Mouse (Mus musculus): ENCODE data around the gene Ccdc80. TPM values are rescaled to one million over a fixed set of nuclear protein-coding genes. Genes with fewer than 3 reads are reported as not detected.

The Ccdc80 gene
- polyA plus RNA-seq, 1 experiment: 10.3 TPM

GRCm38 (mm10) chr16:45108203-45108878, 15.1 kb downstream of the Ccdc80 start:
- no peak for DNase-seq (ENCODE audit: extremely low spot score in 1 of 2, low spot score in 1 of 2)

GRCm38 (mm10) chr16:45110498-45110897, 17.3 kb downstream of the Ccdc80 start:
- DNase-seq (ENCODE audit: extremely low spot score in 1 of 2, low spot score in 1 of 2): peak in 1 of 2 experiments; percentile 55

- no peak for DNase-seq (ENCODE audit: extremely low spot score in 1 of 2, low spot score in 1 of 2)
Observed at GRCm38 (mm10) chr16:45117200-45117599, 24.0 kb downstream of the Ccdc80 start.

DNA sequence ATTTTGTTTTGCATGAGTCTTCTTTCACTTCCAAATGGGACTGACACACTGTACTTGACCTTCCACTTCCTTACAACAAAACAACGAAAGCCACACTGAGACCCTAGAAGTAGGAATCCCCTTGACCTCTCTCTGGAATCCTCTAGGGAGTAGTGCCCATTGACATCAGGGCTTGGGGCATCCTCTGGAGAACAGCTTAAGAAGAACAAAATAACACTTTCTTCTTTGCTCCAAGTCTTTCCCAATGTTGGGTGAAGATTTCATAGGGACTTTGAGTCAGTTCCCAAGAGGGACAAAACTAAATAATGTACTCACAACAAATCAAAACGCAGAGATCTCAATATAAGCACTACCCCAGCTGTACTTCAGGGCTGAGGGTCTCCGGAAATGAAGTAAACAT, 25.6 kb downstream of the Ccdc80 start:
- DNase-seq (ENCODE audit: extremely low spot score in 1 of 2, low spot score in 1 of 2): no peak

DNA sequence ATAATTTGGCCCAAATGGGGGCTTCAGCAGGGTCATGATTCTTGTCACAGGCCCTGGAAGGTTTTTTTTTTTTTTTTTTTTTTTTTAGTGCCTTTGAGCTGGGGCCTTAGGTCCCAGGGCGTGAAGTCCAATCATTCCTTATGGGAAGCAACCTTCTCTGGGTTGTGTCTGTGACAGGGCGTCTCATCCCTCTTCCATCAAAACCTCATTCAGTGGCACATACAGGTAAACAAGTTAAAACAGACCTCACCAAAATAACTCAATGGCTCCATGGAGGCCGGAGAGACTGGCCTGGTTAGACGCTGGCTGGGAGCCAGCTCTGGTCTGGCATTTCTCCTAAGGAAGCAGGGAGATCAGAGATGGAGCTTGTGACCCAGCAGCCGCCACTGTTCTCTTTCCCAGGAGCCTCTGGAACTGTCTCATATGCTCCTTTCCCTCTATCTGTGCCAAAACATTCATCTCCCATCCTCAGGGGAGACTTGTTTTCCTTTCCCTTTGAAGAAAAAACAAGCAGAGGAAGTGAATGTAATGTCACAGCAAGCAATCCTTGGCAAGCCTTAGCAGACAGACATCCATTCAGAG, 27.7 kb downstream of the Ccdc80 start:
- DNase-seq (ENCODE audit: extremely low spot score in 1 of 2, low spot score in 1 of 2): peak in 1 of 2 experiments; percentile 51

DNA sequence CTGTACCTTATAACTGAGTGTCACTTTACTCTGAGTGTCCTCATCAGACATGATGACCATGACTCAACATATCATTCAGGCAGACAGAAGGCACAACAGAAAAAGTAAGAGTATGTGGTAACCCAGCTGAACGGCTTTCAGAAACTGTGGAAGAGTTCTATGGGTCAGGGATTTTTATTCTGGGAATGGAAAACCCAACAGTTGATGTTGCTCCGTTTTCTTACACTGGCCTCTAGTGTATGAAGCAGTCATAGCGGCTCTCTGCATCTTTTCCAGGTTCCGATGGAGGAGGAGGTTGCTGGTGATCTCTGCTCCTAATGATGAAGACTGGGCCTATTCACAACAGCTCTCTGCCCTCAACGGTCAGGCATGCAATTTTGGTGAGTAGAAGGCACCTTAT, 29.4 kb downstream of the Ccdc80 start:
- DNase-seq (ENCODE audit: extremely low spot score in 1 of 2, low spot score in 1 of 2): peak in 1 of 2 experiments; percentile 64

GRCm38 (mm10) chr16:45124230-45125203, 31.3 kb downstream of the Ccdc80 start:
- DNase-seq (ENCODE audit: extremely low spot score in 1 of 2, low spot score in 1 of 2): no peak

DNA sequence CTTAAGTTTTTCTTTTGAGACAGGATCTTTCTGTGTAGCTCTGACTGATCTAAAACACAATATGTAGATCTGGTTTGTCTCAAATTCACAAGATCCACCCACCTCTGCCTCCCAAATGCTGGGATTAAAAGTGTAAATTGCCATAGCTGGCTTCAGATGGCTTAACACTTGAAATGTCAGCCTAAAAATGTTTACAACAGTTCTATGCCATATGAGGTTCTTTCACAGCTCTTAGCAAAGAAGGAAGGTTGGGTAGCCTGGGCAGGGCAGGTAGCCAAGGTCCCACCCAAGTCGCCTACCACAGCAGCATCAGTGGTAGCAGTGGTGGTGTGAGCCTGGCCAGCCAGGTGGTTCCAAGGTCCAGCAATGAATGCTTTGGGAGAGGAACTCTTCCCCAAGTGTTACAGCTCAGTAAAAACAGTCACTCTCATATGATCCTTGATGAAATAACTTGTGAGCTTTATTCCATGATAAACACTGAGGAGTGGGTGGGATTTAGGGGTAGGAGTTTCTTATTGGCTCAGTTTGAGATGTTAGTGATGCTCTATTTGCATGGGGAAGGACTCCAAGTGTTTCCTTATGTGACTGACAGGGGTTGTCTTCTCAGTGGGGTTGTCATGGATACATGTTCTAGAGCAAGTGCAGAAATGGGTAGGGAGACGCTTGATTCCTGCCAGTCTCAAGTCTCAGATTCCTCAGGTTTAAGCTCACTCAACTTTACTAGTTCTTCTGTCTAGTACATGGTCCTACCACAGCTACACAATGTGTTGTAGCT, 34.9 kb downstream of the Ccdc80 start:
- DNase-seq (ENCODE audit: extremely low spot score in 1 of 2, low spot score in 1 of 2): peak; percentile 74 to 77

GRCm38 (mm10) chr16:45141711-45142110, 48.5 kb downstream of the Ccdc80 start:
- no peak for DNase-seq (ENCODE audit: extremely low spot score in 1 of 2, low spot score in 1 of 2)

GRCm38 (mm10) chr16:45142565-45142964, 49.4 kb downstream of the Ccdc80 start:
- no peak for DNase-seq (ENCODE audit: extremely low spot score in 1 of 2, low spot score in 1 of 2)

DNA sequence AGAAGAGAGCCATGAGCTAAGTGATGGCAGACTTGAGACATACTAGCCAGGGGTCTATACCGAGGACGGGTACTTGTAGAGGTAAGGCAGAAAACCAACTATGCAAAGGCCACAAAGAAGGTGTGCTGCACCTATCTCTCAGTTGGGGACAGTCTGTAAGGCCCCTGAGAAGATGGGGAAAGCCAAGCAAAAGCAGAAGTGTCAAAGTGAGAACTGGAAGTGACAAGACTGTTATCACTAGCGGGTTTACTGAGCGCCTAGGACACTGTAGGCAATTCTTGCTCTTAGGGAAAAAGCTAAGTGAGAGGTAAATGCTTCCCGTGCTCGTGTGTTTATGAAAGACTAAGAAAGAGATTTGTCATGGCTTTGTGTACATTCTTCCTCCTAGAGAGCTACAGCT, 51.9 kb downstream of the Ccdc80 start:
- no peak for DNase-seq (ENCODE audit: extremely low spot score in 1 of 2, low spot score in 1 of 2)

DNA sequence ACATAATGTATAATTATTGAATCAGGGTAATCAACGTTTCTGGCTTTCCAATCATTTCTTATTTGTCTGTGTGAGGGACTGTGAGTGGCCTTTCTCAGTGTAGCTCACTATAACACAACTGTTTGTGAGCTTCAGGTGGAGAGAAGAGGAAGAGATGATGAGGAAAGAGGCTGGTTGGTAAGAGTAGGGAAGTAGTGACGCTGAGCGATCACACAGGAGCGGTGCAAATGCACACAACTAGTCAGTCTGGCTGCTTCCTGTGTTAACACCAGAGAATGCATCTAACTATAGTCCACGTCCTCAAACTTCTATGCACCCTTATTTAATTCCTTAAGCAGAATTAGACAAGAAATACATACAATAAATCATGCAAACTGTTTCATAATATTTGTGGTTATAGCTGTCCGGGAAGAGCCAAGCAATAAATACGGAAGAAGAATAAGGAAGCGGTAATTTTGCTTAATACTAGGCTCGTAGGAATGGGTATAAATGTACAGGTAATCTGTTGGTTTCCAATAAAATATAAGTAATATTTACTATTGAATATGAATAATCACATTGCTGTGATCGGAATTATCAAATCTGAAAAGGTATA, 55.4 kb downstream of the Ccdc80 start:
- no peak for DNase-seq (ENCODE audit: extremely low spot score in 1 of 2, low spot score in 1 of 2)

- no peak for DNase-seq (ENCODE audit: extremely low spot score in 1 of 2, low spot score in 1 of 2)
Observed at GRCm38 (mm10) chr16:45154741-45155250, 61.6 kb downstream of the Ccdc80 start.

DNA sequence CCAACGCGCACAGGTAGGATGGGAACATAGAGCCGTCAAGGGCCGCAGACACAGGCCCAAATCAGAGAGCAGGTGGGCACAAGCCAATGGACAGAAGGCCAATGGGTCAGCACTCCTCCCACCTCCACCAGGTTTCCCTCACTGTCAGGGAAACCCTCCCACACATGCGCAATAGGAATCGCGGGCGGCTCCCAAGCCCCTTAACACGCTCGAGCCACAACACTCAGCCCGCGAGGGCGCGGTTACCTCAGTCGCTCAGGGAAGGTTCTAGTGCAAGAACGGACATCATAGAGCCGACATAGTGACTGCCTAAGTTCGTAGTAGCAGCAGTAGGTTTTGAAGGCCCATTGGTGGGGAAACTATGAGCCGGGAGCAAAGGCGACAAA, 64.9 kb downstream of the Ccdc80 start:
- DNase-seq (ENCODE audit: extremely low spot score in 1 of 2, low spot score in 1 of 2): peak; percentile 44 to 71

DNA sequence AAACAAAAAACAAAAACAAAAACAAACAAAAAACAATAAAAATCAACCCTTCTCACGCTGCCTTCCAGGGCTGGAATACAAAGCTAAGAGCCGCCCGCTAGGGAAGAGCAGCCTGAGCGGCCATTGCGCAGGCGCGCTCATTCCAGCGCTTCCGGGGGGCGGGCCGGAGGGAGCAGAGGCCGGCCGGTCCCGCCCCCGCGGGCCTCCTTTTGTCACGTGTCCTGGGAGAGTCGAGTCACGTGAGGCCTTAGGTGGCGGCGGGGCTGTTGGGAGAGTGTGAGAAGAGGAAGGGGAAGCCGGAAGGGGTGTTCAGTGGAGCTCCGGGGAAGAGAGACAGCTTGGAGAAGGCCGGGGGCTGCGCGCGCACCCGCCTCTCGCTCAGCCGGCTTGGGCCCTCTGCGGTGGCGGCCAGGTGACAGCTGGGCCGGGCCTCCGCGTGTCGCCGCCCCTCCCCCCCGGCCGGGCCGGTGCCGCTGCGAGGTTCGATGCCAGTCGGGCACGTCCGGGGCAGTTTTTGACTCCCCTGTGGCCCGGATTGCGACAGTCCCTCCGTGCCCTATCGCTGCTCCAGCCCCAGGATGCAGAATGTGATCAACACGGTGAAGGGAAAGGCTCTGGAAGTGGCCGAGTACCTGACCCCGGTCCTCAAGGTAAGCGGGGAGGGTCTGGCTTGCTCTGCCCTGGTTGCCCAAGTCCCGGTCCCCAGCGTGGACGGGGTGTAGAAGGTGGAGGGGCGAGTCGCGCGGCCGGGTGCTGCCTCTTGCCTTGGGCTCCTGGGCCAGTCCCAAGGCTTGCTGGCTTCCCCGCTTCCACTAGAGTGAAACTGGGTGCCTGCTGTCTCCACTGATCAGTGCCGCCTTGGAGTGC, 65.6 kb downstream of the Ccdc80 start, which contains the start of the genes Slc35a5 and Atg3:
TSS of gene Slc35a5 (minus strand) at position 185 of the 867 bp plus-strand sequence.
TSS of gene Atg3 (plus strand) at position 264 of the 867 bp plus-strand sequence.
- peak; percentile 90 to 96 for DNase-seq (ENCODE audit: extremely low spot score in 1 of 2, low spot score in 1 of 2)

DNA sequence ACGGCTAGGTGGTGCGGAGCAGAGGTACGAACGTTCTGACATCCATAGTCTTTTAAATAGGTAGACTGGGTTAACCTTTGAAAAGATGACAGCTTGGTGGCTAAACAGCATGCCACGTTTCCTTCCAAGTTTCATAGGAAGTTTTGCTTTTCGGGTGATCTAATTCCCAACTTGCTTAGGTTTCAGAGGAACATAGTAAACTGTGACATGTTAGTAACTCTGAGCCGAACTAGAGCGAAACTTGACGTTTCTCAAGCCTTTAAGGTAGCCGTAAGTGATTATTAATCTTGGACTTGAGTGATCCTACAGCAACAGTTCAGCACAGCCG, 66.2 kb downstream of the Ccdc80 start:
- DNase-seq (ENCODE audit: extremely low spot score in 1 of 2, low spot score in 1 of 2): no peak

Data from frontal cortex, adult 2 months (tissue).